Mouse (Mus musculus) forebrain, embryonic 12.5 days (tissue): ENCODE measurements around the gene Gm12248. TPM values are rescaled to one million over a fixed set of nuclear protein-coding genes. Genes with fewer than 3 reads are reported as not detected.
"Not testable (repeated sequence)": the region's sequence is repeated elsewhere in the genome, so short reads cannot be mapped to it uniquely, and the experiment has no call there.

Experiments used
- ATAC-seq: fragments of 200-750 bp; cut with Nextera tagmentation; 2 replicates; pipeline ENCODE4 v1.8.0; 2017; ENCODE audit warnings: moderate TSS enrichment; ENCODE audit not compliant: low FRiP score
- H3K27ac ChIP-seq: fragments of 300-500 bp; sonication (generic); 2 replicates; pipeline ENCODE4 v1.5.1; 2016; ENCODE audit warnings: mild to moderate bottlenecking
- H3K27me3 ChIP-seq: fragments of 300-500 bp; sonication (generic); 2 replicates; pipeline ENCODE4 v1.6.1; 2016; ENCODE audit warnings: mild to moderate bottlenecking
- H3K36me3 ChIP-seq: fragments of 300-500 bp; sonication (generic); replicated peaks from 2 replicates; pipeline ENCODE4 v1.6.1; 2016; ENCODE audit warnings: mild to moderate bottlenecking
- H3K4me1 ChIP-seq: fragments of 300-500 bp; sonication (generic); 2 replicates; pipeline ENCODE4 v1.6.1; 2016
- H3K4me2 ChIP-seq: fragments of 300-500 bp; sonication (generic); 2 replicates; pipeline ENCODE4 v1.6.1; 2016; ENCODE audit warnings: mild to moderate bottlenecking, moderate library complexity
- H3K4me3 ChIP-seq: fragments of 300-500 bp; sonication (generic); replicated peaks from 2 replicates; pipeline ENCODE4 v1.5.1; 2016; ENCODE audit warnings: mild to moderate bottlenecking
- H3K9ac ChIP-seq: fragments of 300-500 bp; sonication (generic); 2 replicates; pipeline ENCODE4 v1.6.1; 2016; ENCODE audit warnings: mild to moderate bottlenecking
- H3K9me3 ChIP-seq: fragments of 300-500 bp; sonication (generic); 2 replicates; pipeline ENCODE4 v1.6.1; 2016
- WGBS: fragments of 180-500 bp; shearing (Covaris S2); methylation state at CpG from one replicate; pipeline ENCODE4 v1.1.7; 2016; 5-methylcytosine and 5-hydroxymethylcytosine counted together
- polyA plus RNA-seq: library from polyadenylated mRNA; unstranded; fragments of >200 nt; fragmentation: Nextera tagmentation; extraction: Ambion mirVana; gene quantifications from 2 replicates; pipeline ENCODE4 v1.2.1, GENCODE M21; 2016

Gm12248 gene
- polyA plus RNA-seq, 1 experiment from 2014 or later: not detected

- H3K27ac ChIP-seq, H3K27me3 ChIP-seq, H3K4me1 ChIP-seq, H3K4me2 ChIP-seq, H3K9ac ChIP-seq, H3K4me3 ChIP-seq, ATAC-seq, H3K9me3 ChIP-seq: not testable (repeated sequence)
- WGBS: 93% methylated on average over 3 of the region's 4 CpGs
- H3K36me3 ChIP-seq: peaks cover 41% of the 10 kb centered on the region
Measured at GRCm38 (mm10) chr11:58061218-58061617, 31.7 kb downstream of the Gm12248 start.

GRCm38 (mm10) chr11:58059752-58060151 lies 33.2 kb downstream of the Gm12248 start:
- not testable (repeated sequence) for H3K4me3 ChIP-seq, H3K4me1 ChIP-seq, H3K9me3 ChIP-seq, H3K9ac ChIP-seq, H3K4me2 ChIP-seq, H3K27me3 ChIP-seq, H3K27ac ChIP-seq, ATAC-seq
- peaks cover 55% of the 10 kb centered on the region for H3K36me3 ChIP-seq
- WGBS: 94% methylated on average over 7 of the region's 7 CpGs

- no peak overlapping the region for H3K27ac ChIP-seq
Measured at GRCm38 (mm10) chr11:58057455-58057854, 35.5 kb downstream of the Gm12248 start.

GRCm38 (mm10) chr11:58046438-58046837 lies 46.5 kb downstream of the Gm12248 start:
- H3K36me3 ChIP-seq: peaks cover 80% of the 10 kb centered on the region
- no peak for ATAC-seq

More at GRCm38 (mm10) chr11:58057455-58057854, 35.5 kb downstream of the Gm12248 start:
- Histone ChIP-seq H3K4me3 (no peak overlapping the region), H3K36me3 (peaks cover 78% of the 10 kb centered on the region), H3K9ac (no peak overlapping the region), H3K4me2 (no peak overlapping the region), H3K27me3 (no peaks in the 10 kb centered on the region), H3K4me1 (no peaks in the 10 kb centered on the region), H3K9me3 (no peaks in the 10 kb centered on the region)
- ATAC-seq: no peak
- 60% methylated on average over 6 of the region's 6 CpGs for WGBS

GRCm38 (mm10) chr11:58042861-58043431 lies 50.0 kb downstream of the Gm12248 start:
- Histone ChIP-seq H3K9me3 (no peaks in the 10 kb centered on the region), H3K9ac (no peak overlapping the region), H3K4me3 (no peak overlapping the region), H3K27ac (no peak overlapping the region), H3K27me3 (no peaks in the 10 kb centered on the region), H3K4me1 (0 out of 2 replicates have a peak, but pooled peaks cover 6% of the 10 kb centered on the region), H3K4me2 (no peak overlapping the region), H3K36me3 (peaks cover 47% of the 10 kb centered on the region)
- ATAC-seq: no peak
- 95% methylated on average over 5 of the region's 5 CpGs for WGBS

More at GRCm38 (mm10) chr11:58046438-58046837, 46.5 kb downstream of the Gm12248 start:
- Histone ChIP-seq H3K9me3 (no peaks in the 10 kb centered on the region), H3K9ac (no peak overlapping the region), H3K27ac (no peak overlapping the region), H3K4me1 (no peaks in the 10 kb centered on the region), H3K4me2 (no peak overlapping the region), H3K27me3 (no peaks in the 10 kb centered on the region), H3K4me3 (no peak overlapping the region)
- 79% methylated on average over 4 of the region's 4 CpGs for WGBS

GRCm38 (mm10) chr11:58039027-58039426 lies 53.9 kb downstream of the Gm12248 start:
- no peak for ATAC-seq
- Histone ChIP-seq H3K27ac (no peak overlapping the region), H3K36me3 (peaks cover 25% of the 10 kb centered on the region), H3K4me2 (no peak overlapping the region), H3K4me1 (0 out of 2 replicates have a peak, but pooled peaks cover 6% of the 10 kb centered on the region), H3K27me3 (no peaks in the 10 kb centered on the region), H3K9ac (no peak overlapping the region), H3K4me3 (no peak overlapping the region), H3K9me3 (no peaks in the 10 kb centered on the region)
- 69% methylated on average over 1 of the region's 1 CpGs for WGBS

GRCm38 (mm10) chr11:58033635-58034034 lies 59.3 kb downstream of the Gm12248 start:
- Histone ChIP-seq H3K36me3 (no peaks in the 10 kb centered on the region), H3K4me2 (no peak overlapping the region), H3K4me1 (peaks cover 4% of the 10 kb centered on the region; the same call in 1 of the 2 replicates), H3K9ac (no peak overlapping the region), H3K27me3 (no peaks in the 10 kb centered on the region), H3K27ac (no peak overlapping the region), H3K9me3 (no peaks in the 10 kb centered on the region), H3K4me3 (no peak overlapping the region)
- WGBS: 89% methylated on average over 3 of the region's 3 CpGs
- ATAC-seq: no peak

GRCm38 (mm10) chr11:58031176-58031575 lies 61.8 kb downstream of the Gm12248 start:
- Histone ChIP-seq H3K4me3 (no peak overlapping the region), H3K27ac (no peak overlapping the region), H3K27me3 (no peaks in the 10 kb centered on the region), H3K4me1 (peaks cover 11% of the 10 kb centered on the region), H3K9me3 (no peaks in the 10 kb centered on the region), H3K36me3 (no peaks in the 10 kb centered on the region), H3K4me2 (no peak overlapping the region), H3K9ac (no peak overlapping the region)
- 76% methylated on average over 6 of the region's 6 CpGs for WGBS
- ATAC-seq: no peak

GRCm38 (mm10) chr11:58029869-58030268 lies 63.1 kb downstream of the Gm12248 start:
- 88% methylated on average over 2 of the region's 2 CpGs for WGBS

GRCm38 (mm10) chr11:58028981-58029380 lies 64.0 kb downstream of the Gm12248 start:
- H3K4me2 ChIP-seq: no peak overlapping the region
- no peaks in the 10 kb centered on the region for H3K27me3 ChIP-seq
- H3K9ac ChIP-seq: no peak overlapping the region
- WGBS: 97% methylated on average over 1 of the region's 1 CpGs
- H3K4me1 ChIP-seq: peaks cover 11% of the 10 kb centered on the region
- H3K4me3 ChIP-seq: no peak overlapping the region
- H3K27ac ChIP-seq: no peak overlapping the region
- ATAC-seq: no peak
- H3K36me3 ChIP-seq: no peaks in the 10 kb centered on the region
- H3K9me3 ChIP-seq: no peaks in the 10 kb centered on the region

More at GRCm38 (mm10) chr11:58029869-58030268, 63.1 kb downstream of the Gm12248 start:
- no peaks in the 10 kb centered on the region for H3K9me3 ChIP-seq
- H3K4me3 ChIP-seq: no peak overlapping the region
- no peak for ATAC-seq
- H3K4me2 ChIP-seq: no peak overlapping the region
- no peak overlapping the region for H3K27ac ChIP-seq
- no peaks in the 10 kb centered on the region for H3K27me3 ChIP-seq
- H3K9ac ChIP-seq: no peak overlapping the region
- peaks cover 11% of the 10 kb centered on the region for H3K4me1 ChIP-seq
- no peaks in the 10 kb centered on the region for H3K36me3 ChIP-seq

- WGBS: 43% methylated on average over 1 of the region's 1 CpGs
- ATAC-seq: no peak
- Histone ChIP-seq H3K36me3 (no peaks in the 10 kb centered on the region), H3K27ac (no peak overlapping the region), H3K4me1 (peaks cover 13% of the 10 kb centered on the region), H3K4me2 (no peak overlapping the region), H3K4me3 (no peak overlapping the region), H3K27me3 (no peaks in the 10 kb centered on the region), H3K9me3 (no peaks in the 10 kb centered on the region), H3K9ac (no peak overlapping the region)
Measured at GRCm38 (mm10) chr11:58026860-58027259, 66.1 kb downstream of the Gm12248 start.

- ATAC-seq: no peak
- Histone ChIP-seq H3K4me1 (peaks cover 14% of the 10 kb centered on the region), H3K4me2 (no peak overlapping the region), H3K4me3 (no peak overlapping the region), H3K9me3 (no peaks in the 10 kb centered on the region), H3K9ac (no peak overlapping the region), H3K27me3 (no peaks in the 10 kb centered on the region), H3K36me3 (no peaks in the 10 kb centered on the region), H3K27ac (no peak overlapping the region)
- WGBS: 71% methylated on average over 3 of the region's 3 CpGs
Measured at GRCm38 (mm10) chr11:58026337-58026736, 66.6 kb downstream of the Gm12248 start.

- H3K4me1 ChIP-seq: peaks cover 15% of the 10 kb centered on the region
- no peak overlapping the region for H3K9ac ChIP-seq
- no peaks in the 10 kb centered on the region for H3K9me3 ChIP-seq
- no peaks in the 10 kb centered on the region for H3K27me3 ChIP-seq
- H3K4me2 ChIP-seq: no peak overlapping the region
- H3K4me3 ChIP-seq: no peak overlapping the region
- H3K27ac ChIP-seq: no peak overlapping the region
- no peaks in the 10 kb centered on the region for H3K36me3 ChIP-seq
- ATAC-seq: no peak
- 89% methylated on average over 4 of the region's 4 CpGs for WGBS
Measured at GRCm38 (mm10) chr11:58025881-58026280, 67.1 kb downstream of the Gm12248 start.
